ENCODE assay signal across 8 mouse cellular contexts in genomic region chr1:161687548-161687947, GRCm38 (mm10).
DNase-seq lines count a peak whose midpoint lies in the region; ATAC-seq lines count a peak whose summit lies in the region.

No protein-coding gene starts in this region.

- H3K9me3 ChIP-seq in midbrain, embryonic 10.5 days (replicated peaks) = no peaks in the 10 kb centered on the region
- no peaks in the 10 kb centered on the region for H3K9me3 ChIP-seq in midbrain, embryonic 13.5 days

- H3K9ac ChIP-seq in midbrain, embryonic 13.5 days (replicated peaks) = no peak overlapping the region

- no peaks in the 10 kb centered on the region for H3K27me3 ChIP-seq in midbrain, embryonic 10.5 days (ENCODE audit: low read depth, poor library complexity, severe bottlenecking)
- H3K27me3 ChIP-seq in midbrain, embryonic 13.5 days = no peaks in the 10 kb centered on the region

- no peaks in the 10 kb centered on the region for H3K4me1 ChIP-seq in midbrain, embryonic 10.5 days
- H3K4me1 ChIP-seq in midbrain, embryonic 13.5 days (replicated peaks) = no peaks in the 10 kb centered on the region

- whole genome bisulfite sequencing in midbrain, embryonic 10.5 days = 23% methylated on average over 12 of the region's 12 CpGs
- 22% methylated on average over 12 of the region's 12 CpGs for WGBS in midbrain, embryonic 13.5 days

- ATAC-seq in midbrain, embryonic 13.5 days = no peak

- H3K36me3 ChIP-seq in midbrain, embryonic 10.5 days = no peaks in the 10 kb centered on the region
- H3K36me3 ChIP-seq in midbrain, embryonic 13.5 days = no peaks in the 10 kb centered on the region

- H3K4me3 ChIP-seq in midbrain, embryonic 10.5 days = no peak overlapping the region
- no peak overlapping the region for H3K4me3 ChIP-seq in midbrain, embryonic 13.5 days (replicated peaks)

- H3K27ac ChIP-seq in midbrain, embryonic 10.5 days (replicated peaks) = no peak overlapping the region
- H3K27ac ChIP-seq in midbrain, embryonic 13.5 days = no peak overlapping the region

- no peak overlapping the region for H3K4me2 ChIP-seq in midbrain, embryonic 13.5 days (replicated peaks)

- DNase-seq in midbrain, embryonic 10.5 days (ENCODE audit: low spot score) = peak; percentile 63
- DNase-seq in cerebellum, postnatal 10 days = peak; percentile 75 to 81
- DNase-seq in frontal cortex, postnatal 25 days (ENCODE audit: low spot score in 2 of 2) = peak; percentile 48 to 51
- peak; percentile 80 for DNase-seq in kidney, postnatal 10 days
- DNase-seq in lung, adult 18-20 months = peak; percentile 25 to 31
- DNase-seq in ovary, postnatal 36 days (ENCODE audit: low spot score) = peak; percentile 48
- peak; percentile 57 to 71 for DNase-seq in thymus, postnatal 36 days

Comparison
In these comparisons a context has a peak if more than half of its experiments do, and no peak if none do; other contexts are left out.
1. DNase-seq: peak in every context shown above with its lines; median percentile 80 in kidney, postnatal 10 days; 78 in cerebellum, postnatal 10 days; 64 in thymus, postnatal 36 days; 63 in midbrain, embryonic 10.5 days; 50 in frontal cortex, postnatal 25 days; 48 in ovary, postnatal 36 days; 28 in lung, adult 18-20 months.